Mouse (Mus musculus) neural tube, embryonic 11.5 days (tissue): ENCODE data around the gene Tespa1. TPM values are rescaled to one million over a fixed set of nuclear protein-coding genes. Genes with fewer than 3 reads are reported as not detected.
"Not testable (repeated sequence)": the region's sequence is repeated elsewhere in the genome, so short reads cannot be mapped to it uniquely, and the experiment has no call there.

ENCODE experiments used
- ATAC-seq: fragments of 200-750 bp; cut with Nextera tagmentation; 2 replicates; pipeline ENCODE4 v1.8.0; 2017; ENCODE audit warnings: moderate number of reproducible peaks, mild to moderate bottlenecking, moderate TSS enrichment, moderate library complexity; ENCODE audit not compliant: insufficient read depth, low FRiP score, low TSS enrichment
- DNase-seq: peaks from one replicate; pipeline ENCODE4 v3.0.0-alpha.2; 2015; ENCODE audit warnings: low spot score
- H3K27ac ChIP-seq: fragments of 300-500 bp; sonication (generic); 2 replicates; pipeline ENCODE4 v1.5.1; 2014; ENCODE audit warnings: low read depth, mild to moderate bottlenecking, low read length
- H3K27me3 ChIP-seq: fragments of 300-500 bp; sonication (generic); 2 replicates; pipeline ENCODE4 v1.6.1; 2014; ENCODE audit warnings: mild to moderate bottlenecking, low read length, mixed read lengths; ENCODE audit not compliant: control insufficient read depth, insufficient read depth
- H3K36me3 ChIP-seq: fragments of 300-500 bp; sonication (generic); 2 replicates; pipeline ENCODE4 v1.6.1; 2014; ENCODE audit warnings: mild to moderate bottlenecking, low read length, moderate library complexity, mixed read lengths; ENCODE audit not compliant: control insufficient read depth, insufficient read depth
- H3K4me1 ChIP-seq: fragments of 300-500 bp; sonication (generic); 2 replicates; pipeline ENCODE4 v1.6.1; 2014; ENCODE audit warnings: low read length, mixed read lengths; ENCODE audit not compliant: control insufficient read depth, insufficient read depth
- H3K4me2 ChIP-seq: fragments of 300-500 bp; sonication (generic); 2 replicates; pipeline ENCODE4 v1.6.1; 2014; ENCODE audit warnings: low read depth, mild to moderate bottlenecking, moderate library complexity
- H3K4me3 ChIP-seq: fragments of 300-500 bp; sonication (generic); 2 replicates; pipeline ENCODE4 v1.5.1; 2014; ENCODE audit warnings: low read depth, low read length
- H3K9ac ChIP-seq: fragments of 300-500 bp; sonication (generic); 2 replicates; pipeline ENCODE4 v1.6.1; 2014; ENCODE audit warnings: mild to moderate bottlenecking, low read length
- H3K9me3 ChIP-seq: fragments of 300-500 bp; sonication (generic); 2 replicates; pipeline ENCODE4 v1.6.1; 2016; ENCODE audit warnings: low read length; ENCODE audit not compliant: control insufficient read depth
- whole genome bisulfite sequencing: fragments of 180-500 bp; shearing (Covaris S2); extraction: QIAGEN DNeasy Blood & Tissue Kit; methylation state at CpG from one replicate; pipeline ENCODE4 v1.1.7; 2014; 5-methylcytosine and 5-hydroxymethylcytosine counted together
- polyA plus RNA-seq: library from polyadenylated mRNA; unstranded; fragments of >200 nt; fragmentation: Nextera tagmentation; extraction: Ambion mirVana; gene quantifications from 2 replicates; pipeline ENCODE4 v1.2.1, GENCODE M21; 2014

The Tespa1 gene
- polyA plus RNA-seq, 1 experiment from 2014 or later: 0.41 TPM

GRCm38 (mm10) chr10:130370005-130370682, 47.5 kb downstream of the Tespa1 start:
- WGBS: 89% methylated on average over 2 of the region's 2 CpGs
- no peak overlapping the region for H3K4me2 ChIP-seq
- H3K9ac ChIP-seq: no peak overlapping the region
- H3K36me3 ChIP-seq: no peaks in the 10 kb centered on the region
- no peak overlapping the region for H3K4me3 ChIP-seq
- no peak for ATAC-seq
- no peaks in the 10 kb centered on the region for H3K4me1 ChIP-seq
- DNase-seq: no peak
- H3K27ac ChIP-seq: no peak overlapping the region
- H3K9me3 ChIP-seq: no peaks in the 10 kb centered on the region
- no peaks in the 10 kb centered on the region for H3K27me3 ChIP-seq

DNA sequence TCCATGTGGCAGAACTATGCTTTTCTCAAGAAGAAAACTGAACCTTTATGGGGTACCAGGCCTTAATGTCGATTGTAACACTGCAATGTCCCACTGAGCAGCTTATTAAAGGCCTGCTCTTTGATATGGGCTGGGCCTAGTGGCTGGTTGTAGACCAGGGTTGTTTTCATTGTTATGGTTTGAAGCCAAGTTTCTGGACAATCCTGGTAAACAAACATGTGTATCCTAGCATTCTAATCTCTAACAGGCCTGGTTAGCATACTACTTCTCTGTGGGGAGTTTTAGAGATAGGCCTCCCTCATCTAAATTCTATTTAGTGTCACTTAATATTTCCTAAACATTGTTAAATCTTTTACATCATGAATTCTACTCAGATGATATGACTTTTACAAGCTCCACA, 49.0 kb downstream of the Tespa1 start:
- Histone ChIP-seq H3K9ac (no peak overlapping the region), H3K9me3 (no peaks in the 10 kb centered on the region), H3K27ac (no peak overlapping the region), H3K4me3 (no peak overlapping the region), H3K27me3 (no peaks in the 10 kb centered on the region), H3K4me2 (no peak overlapping the region), H3K4me1 (no peaks in the 10 kb centered on the region), H3K36me3 (no peaks in the 10 kb centered on the region)
- 70% methylated on average over 1 of the region's 1 CpGs for WGBS
- no peak for ATAC-seq
- DNase-seq: no peak

DNA sequence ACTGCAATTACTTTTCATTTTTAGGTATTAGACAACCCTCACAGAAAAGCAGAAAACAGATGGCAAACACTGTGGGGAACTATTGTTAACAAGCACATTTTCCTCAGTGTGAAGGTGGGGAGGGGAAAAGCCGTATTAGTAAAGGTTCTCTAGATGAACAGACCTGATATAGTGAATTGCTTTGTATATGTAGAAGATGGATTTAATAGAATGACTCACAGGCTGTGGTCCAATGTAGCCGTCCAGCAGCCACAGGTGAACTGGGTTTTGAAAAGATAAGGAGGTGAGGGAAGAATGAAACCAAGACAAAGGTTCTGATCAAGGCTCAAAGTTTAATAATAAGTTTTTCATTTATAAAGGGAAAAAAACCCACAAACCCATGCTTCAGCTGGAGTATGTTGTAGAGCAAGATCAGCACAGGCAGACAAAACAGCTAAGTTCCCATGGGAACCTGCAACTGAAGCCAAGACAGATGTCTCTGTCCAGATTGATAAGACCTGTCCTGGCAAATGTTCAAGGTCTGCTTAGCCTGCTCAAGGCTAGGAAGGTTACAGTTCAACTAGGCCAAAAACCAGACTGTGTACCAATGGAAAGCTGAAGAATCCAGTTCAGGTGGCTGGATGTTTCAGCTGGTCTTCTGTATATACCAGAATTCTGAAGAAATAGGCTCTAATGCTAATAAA, 50.0 kb downstream of the Tespa1 start:
- no peaks in the 10 kb centered on the region for H3K36me3 ChIP-seq
- H3K27ac ChIP-seq: no peak overlapping the region
- no peaks in the 10 kb centered on the region for H3K4me1 ChIP-seq
- ATAC-seq: no peak
- WGBS: 86% methylated on average over 2 of the region's 2 CpGs
- H3K27me3 ChIP-seq: no peaks in the 10 kb centered on the region
- no peak overlapping the region for H3K4me3 ChIP-seq
- no peaks in the 10 kb centered on the region for H3K9me3 ChIP-seq
- no peak overlapping the region for H3K9ac ChIP-seq
- no peak overlapping the region for H3K4me2 ChIP-seq
- DNase-seq: no peak

DNA sequence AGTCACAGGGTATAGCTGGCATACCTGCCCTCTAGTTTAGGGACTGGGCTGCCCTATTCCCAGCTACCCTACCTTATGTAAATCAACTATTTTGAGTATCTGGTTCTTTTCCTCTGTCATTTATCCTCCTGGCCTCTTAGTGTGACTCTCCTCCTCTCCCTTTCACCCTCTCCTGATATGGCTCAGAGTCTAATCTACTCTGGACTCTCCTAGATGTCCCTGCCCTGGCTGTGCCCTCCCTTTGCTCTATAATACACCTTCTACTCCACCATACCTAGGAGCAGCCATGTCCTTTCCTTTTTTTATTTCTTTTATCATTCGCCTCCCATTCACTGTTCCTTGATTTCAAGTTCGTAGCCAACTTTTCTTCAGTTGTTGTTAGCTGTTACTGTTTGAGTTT, 52.5 kb downstream of the Tespa1 start:
- ATAC-seq: no peak
- Histone ChIP-seq H3K4me2 (no peak overlapping the region), H3K9me3 (no peaks in the 10 kb centered on the region)

GRCm38 (mm10) chr10:130394232-130394631, 71.6 kb downstream of the Tespa1 start, which contains the start of gene Vmn2r84:
Gene Vmn2r84 (minus strand): TSS chr10:130394332.
- Histone ChIP-seq H3K9me3 (no peaks in the 10 kb centered on the region), H3K27me3 (no peaks in the 10 kb centered on the region), H3K36me3 (no peaks in the 10 kb centered on the region), H3K4me3 (no peak within 1 kb of the TSS), H3K27ac (no peak within 1 kb of the TSS), H3K4me1 (no peaks in the 10 kb centered on the region), H3K9ac (no peak within 1 kb of the TSS), H3K4me2 (no peak within 1 kb of the TSS)
- ATAC-seq (no peak), DNase-seq (no peak)

More for the DNA sequence above, 52.5 kb downstream of the Tespa1 start:
- WGBS: 93% methylated on average over 2 of the region's 2 CpGs
- no peak for DNase-seq
- H3K9ac ChIP-seq: no peak overlapping the region
- no peak overlapping the region for H3K4me3 ChIP-seq
- no peak overlapping the region for H3K27ac ChIP-seq
- no peaks in the 10 kb centered on the region for H3K27me3 ChIP-seq
- H3K36me3 ChIP-seq: no peaks in the 10 kb centered on the region
- no peaks in the 10 kb centered on the region for H3K4me1 ChIP-seq

- not testable (repeated sequence) for H3K4me1 ChIP-seq, H3K4me3 ChIP-seq, DNase-seq, ATAC-seq, H3K36me3 ChIP-seq, H3K27me3 ChIP-seq, H3K27ac ChIP-seq, H3K4me2 ChIP-seq, H3K9me3 ChIP-seq, H3K9ac ChIP-seq
- 75% methylated on average over 10 of the region's 35 CpGs for WGBS
These were observed 89.6 kb downstream of the Tespa1 start for GRCm38 (mm10) chr10:130412167-130412698.

Other genes starting within 250 kb of the Tespa1 start
- not detected in 2 replicates for gene Olfr823, start 207.5 kb upstream of the Tespa1 start, polyA plus RNA-seq
- gene Olfr824, start 192.9 kb upstream of the Tespa1 start, polyA plus RNA-seq: not detected in 2 replicates
- not detected in 2 replicates for gene Olfr825, start 156.1 kb upstream of the Tespa1 start, polyA plus RNA-seq
- gene Olfr826, start 138.7 kb upstream of the Tespa1 start, polyA plus RNA-seq: not detected in 2 replicates
- gene Olfr827, start 108.5 kb upstream of the Tespa1 start, polyA plus RNA-seq: not detected in 2 replicates
- gene Neurod4, start 42.6 kb upstream of the Tespa1 start, polyA plus RNA-seq: 52.7 and 59.2 TPM in 2 replicates
- not detected in 2 replicates for gene Vmn2r84, start 71.5 kb downstream of the Tespa1 start, polyA plus RNA-seq
- not detected in 2 replicates for gene Vmn2r85, start 106.8 kb downstream of the Tespa1 start, polyA plus RNA-seq
- gene Vmn2r86, start 133.2 kb downstream of the Tespa1 start, polyA plus RNA-seq: not detected in 2 replicates
- 0.09 TPM in 1 of 2 replicates, not detected in the other for gene Vmn2r87, start 174.5 kb downstream of the Tespa1 start, polyA plus RNA-seq